Mouse (Mus musculus) ES-Bruce4 (cell line): ENCODE data around the gene Spp1. TPM values are rescaled to one million over a fixed set of nuclear protein-coding genes. Genes with fewer than 3 reads are reported as not detected.

ENCODE experiments used
- H3K27ac ChIP-seq: 2 replicates; pipeline ENCODE4 v1.5.1; 2012; ENCODE audit warnings: low read length, inconsistent platforms; ENCODE audit not compliant: insufficient read depth
- H3K27me3 ChIP-seq: 2 replicates; pipeline ENCODE4 v1.6.1; 2012; ENCODE audit warnings: mild to moderate bottlenecking, low read length, inconsistent platforms; ENCODE audit not compliant: control insufficient read depth, poor library complexity, insufficient read depth, severe bottlenecking
- H3K36me3 ChIP-seq: 2 replicates; pipeline ENCODE4 v1.6.1; 2012; ENCODE audit warnings: inconsistent platforms, mild to moderate bottlenecking, low read length, moderate library complexity; ENCODE audit not compliant: control insufficient read depth, poor library complexity, insufficient read depth, severe bottlenecking
- H3K4me1 ChIP-seq: one replicate; pipeline ENCODE4 v1.8.1; 2011; ENCODE audit warnings: low read length; ENCODE audit not compliant: control insufficient read depth, insufficient read depth
- H3K4me3 ChIP-seq: 2 replicates; pipeline ENCODE4 v1.5.1; 2011; ENCODE audit warnings: low read depth, mild to moderate bottlenecking, low read length
- H3K9ac ChIP-seq: 2 replicates; pipeline ENCODE4 v1.6.1; 2012; ENCODE audit warnings: low read depth, mild to moderate bottlenecking, inconsistent platforms; ENCODE audit not compliant: poor library complexity, severe bottlenecking
- H3K9me3 ChIP-seq: replicated peaks from 2 replicates; pipeline ENCODE4 v1.6.1; 2012; ENCODE audit warnings: mild to moderate bottlenecking, low read length, inconsistent platforms; ENCODE audit not compliant: control insufficient read depth, poor library complexity, insufficient read depth, severe bottlenecking
- CTCF ChIP-seq: IDR thresholded peaks from one replicate; pipeline ENCODE4 v1.8.1; 2011; ENCODE audit warnings: low read depth, low read length
- EP300 ChIP-seq: IDR thresholded peaks from 2 replicates; pipeline ENCODE4 v1.6.1; 2011; ENCODE audit warnings: low read depth, low read length; ENCODE audit not compliant: insufficient read depth
- POLR2A ChIP-seq: IDR thresholded peaks from one replicate; pipeline ENCODE4 v1.8.1; 2011; ENCODE audit warnings: low read length; ENCODE audit not compliant: insufficient read depth
- polyA plus RNA-seq: library from polyadenylated mRNA; stranded (reverse); fragments of >200 nt; gene quantifications from 2 replicates; pipeline ENCODE4 v1.2.4, GENCODE M21; 2011; ENCODE audit warnings: low read depth; ENCODE audit not compliant: missing spikeins, insufficient read depth, insufficient read length

The Spp1 gene
- polyA plus RNA-seq, 1 experiment, result 395 TPM

GRCm38 (mm10) chr5:104417721-104418120 lies 17.2 kb upstream of the Spp1 start:
- Histone ChIP-seq H3K9ac (no peak overlapping the region), H3K4me1 (no peaks in the 10 kb centered on the region), H3K27ac (no peak overlapping the region), H3K27me3 (no peaks in the 10 kb centered on the region), H3K36me3 (no peaks in the 10 kb centered on the region), H3K4me3 (no peak overlapping the region), H3K9me3 (no peaks in the 10 kb centered on the region)
- no peak for TF ChIP-seq EP300
- no peak for TF ChIP-seq POLR2A
- no peak for TF ChIP-seq CTCF

GRCm38 (mm10) chr5:104422039-104422438 lies 12.9 kb upstream of the Spp1 start:
- H3K9me3 ChIP-seq, result no peaks in the 10 kb centered on the region
- no peak for TF ChIP-seq CTCF
- TF ChIP-seq EP300, result no peak
- no peak for TF ChIP-seq POLR2A
- no peaks in the 10 kb centered on the region for H3K36me3 ChIP-seq
- H3K9ac ChIP-seq, result no peak overlapping the region
- H3K27ac ChIP-seq, result no peak overlapping the region
- no peaks in the 10 kb centered on the region for H3K4me1 ChIP-seq
- H3K27me3 ChIP-seq, result no peaks in the 10 kb centered on the region; the same call in 1 of the 2 replicates
- H3K4me3 ChIP-seq, result no peak overlapping the region

- TF ChIP-seq CTCF, result no peak
- Histone ChIP-seq H3K27ac (no peak overlapping the region), H3K27me3 (no peaks in the 10 kb centered on the region; the same call in 1 of the 2 replicates), H3K9me3 (no peaks in the 10 kb centered on the region), H3K4me1 (no peaks in the 10 kb centered on the region), H3K4me3 (no peak overlapping the region), H3K36me3 (no peaks in the 10 kb centered on the region), H3K9ac (no peak overlapping the region)
Observed at GRCm38 (mm10) chr5:104423861-104424260, 11.1 kb upstream of the Spp1 start.

- Histone ChIP-seq H3K9ac (no peak overlapping the region), H3K27ac (no peak overlapping the region), H3K9me3 (no peaks in the 10 kb centered on the region), H3K4me3 (no peak overlapping the region), H3K27me3 (no peaks in the 10 kb centered on the region; the same call in 1 of the 2 replicates), H3K36me3 (no peaks in the 10 kb centered on the region), H3K4me1 (no peaks in the 10 kb centered on the region)
- no peak for TF ChIP-seq POLR2A
- TF ChIP-seq EP300, result no peak
- TF ChIP-seq CTCF, result no peak
Observed at GRCm38 (mm10) chr5:104425949-104426348, 9.0 kb upstream of the Spp1 start.

GRCm38 (mm10) chr5:104432886-104433285 lies 2.0 kb upstream of the Spp1 start:
- H3K9me3 ChIP-seq, result no peaks in the 10 kb centered on the region
- H3K9ac ChIP-seq, result 0 out of 2 replicates have a peak overlapping the region, but pooled peaks have one; percentile 5
- peaks cover 17% of the 10 kb centered on the region for H3K36me3 ChIP-seq
- TF ChIP-seq EP300, result no peak
- TF ChIP-seq CTCF, result peak; percentile 16
- no peaks in the 10 kb centered on the region for H3K27me3 ChIP-seq
- 0 out of 2 replicates have a peak overlapping the region, but pooled peaks have one; percentile 39 for H3K27ac ChIP-seq
- H3K4me1 ChIP-seq, result peaks cover 3% of the 10 kb centered on the region
- no peak overlapping the region for H3K4me3 ChIP-seq

- H3K9me3 ChIP-seq, result no peaks in the 10 kb centered on the region
- peaks cover 3% of the 10 kb centered on the region for H3K4me1 ChIP-seq
- H3K36me3 ChIP-seq, result peaks cover 23% of the 10 kb centered on the region
- TF ChIP-seq POLR2A (no peak), EP300 (peak; percentile 99), CTCF (no peak)
- H3K27me3 ChIP-seq, result no peaks in the 10 kb centered on the region
- no peak overlapping the region for H3K9ac ChIP-seq
- peak overlapping the region; percentile 28 for H3K4me3 ChIP-seq
- H3K27ac ChIP-seq, result peak overlapping the region; percentile 94
Observed at GRCm38 (mm10) chr5:104433968-104434565, 851 bp upstream of the Spp1 start.
